Mouse (Mus musculus): ENCODE measurements around the gene Parvb. TPM values are rescaled to one million over a fixed set of nuclear protein-coding genes. Genes with fewer than 3 reads are reported as not detected.

The Parvb gene
- polyA plus RNA-seq, 1 experiment from 2014 or later: 4.8 TPM

- H3K4me1 ChIP-seq: peaks cover 28% of the 10 kb centered on the region
- no peak for ATAC-seq (ENCODE audit: insufficient number of reproducible peaks, low FRiP score, low TSS enrichment, low read depth)
- H3K27me3 ChIP-seq: no peaks in the 10 kb centered on the region
- WGBS: 83% methylated on average over 3 of the region's 3 CpGs
- H3K9me3 ChIP-seq (replicated peaks): no peaks in the 10 kb centered on the region
- H3K4me3 ChIP-seq (replicated peaks): no peak overlapping the region
- H3K36me3 ChIP-seq: no peaks in the 10 kb centered on the region
- H3K27ac ChIP-seq (replicated peaks): no peak overlapping the region
- H3K4me2 ChIP-seq (replicated peaks): no peak overlapping the region
- H3K9ac ChIP-seq: no peak overlapping the region
Measured at GRCm38 (mm10) chr15:84364746-84365145, 132.9 kb downstream of the Parvb start.

Other genes starting within 250 kb of the Parvb start
- 0.85 and 1.3 TPM in 2 replicates for gene Efcab6, start 166.7 kb upstream of the Parvb start, polyA plus RNA-seq (2015; fragmentation: Nextera tagmentation; extraction: Ambion mirVana)
- 6.2 and 8.7 TPM in 2 replicates for gene Sult4a1, start 126.3 kb upstream of the Parvb start, polyA plus RNA-seq (2015; fragmentation: Nextera tagmentation; extraction: Ambion mirVana)
- gene Pnpla5, start 108.9 kb upstream of the Parvb start, polyA plus RNA-seq (2015; fragmentation: Nextera tagmentation; extraction: Ambion mirVana): 0.08 TPM in 1 of 2 replicates, not detected in the other
- gene Pnpla3, start 64.2 kb upstream of the Parvb start, polyA plus RNA-seq (2015; fragmentation: Nextera tagmentation; extraction: Ambion mirVana): 3.0 and 3.9 TPM in 2 replicates
- 89.8 and 96.4 TPM in 2 replicates for gene Samm50, start 39.8 kb upstream of the Parvb start, polyA plus RNA-seq (2015; fragmentation: Nextera tagmentation; extraction: Ambion mirVana)
- gene Parvg, start 92.0 kb downstream of the Parvb start, polyA plus RNA-seq (2015; fragmentation: Nextera tagmentation; extraction: Ambion mirVana): 3.7 and 3.9 TPM in 2 replicates
- 6.0 and 6.6 TPM in 2 replicates for gene Shisal1, start 215.1 kb downstream of the Parvb start, polyA plus RNA-seq (2015; fragmentation: Nextera tagmentation; extraction: Ambion mirVana)

Measured in embryonic facial prominence, embryonic 15.5 days (tissue).